ENCODE assay signal across 28 mouse cellular contexts in the genomic region with DNA sequence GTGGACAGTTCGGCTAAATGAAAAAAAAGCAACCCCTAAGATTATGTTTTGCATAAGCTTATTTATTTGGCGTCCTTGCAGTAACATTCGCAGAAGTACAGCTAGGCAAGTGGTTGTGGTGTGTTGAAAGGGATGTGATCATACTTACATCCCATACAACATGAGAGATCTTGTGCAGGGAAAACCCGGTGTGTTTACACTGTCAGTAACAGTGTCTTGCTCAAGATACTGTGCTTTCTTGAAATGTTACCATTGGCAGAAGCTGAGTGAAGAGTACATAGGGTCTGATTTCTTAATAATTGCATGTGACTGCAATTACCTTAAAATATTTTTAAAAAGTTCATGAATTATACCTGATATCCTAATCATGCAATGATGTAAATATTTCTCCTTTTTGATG.
"Had no signal": no experiment of that assay in that cellular context is flagged by ENCODE, and none has a peak within 500 bp of the region (broad histone marks: within the 10 kb centered on the region; RNA-seq: fewer than 3 reads in every experiment).

No protein-coding gene starts in this region.

- H3K27ac ChIP-seq: embryonic facial prominence, embryonic 10.5 days; embryonic facial prominence, embryonic 12.5 days; embryonic facial prominence, embryonic 13.5 days; embryonic facial prominence, embryonic 15.5 days; forebrain, embryonic 10.5 days; forebrain, embryonic 12.5 days; forebrain, embryonic 13.5 days; forebrain, embryonic 15.5 days; gastrocnemius, adult 2 months; heart, adult 2 months had no signal

- H3K27me3 ChIP-seq: embryonic facial prominence, embryonic 12.5 days; embryonic facial prominence, embryonic 13.5 days; embryonic facial prominence, embryonic 15.5 days; forebrain, embryonic 12.5 days; forebrain, embryonic 13.5 days; forebrain, embryonic 15.5 days had no signal

- DNase-seq: cerebellum, adult 18-20 months; cerebellum, adult 2 months; cerebellum, adult 8-10 months; cerebellum, adult 9-10 months; cerebellum, adult 9-11 months; cerebellum, postnatal 10 days; cerebellum, postnatal 14 days; cerebellum, postnatal 25 days; cerebellum, postnatal 36 days; embryo, embryonic 11 days; forebrain, postnatal 0 days; gastrocnemius, adult 2 months; gastrocnemius, postnatal 10 days; gastrocnemius, postnatal 14 days; gastrocnemius, postnatal 25 days; gastrocnemius, postnatal 36 days; heart, adult 11 months; heart, adult 18-20 months; heart, adult 2 months had no signal

- H3K4me3 ChIP-seq: embryonic facial prominence, embryonic 10.5 days; embryonic facial prominence, embryonic 12.5 days; embryonic facial prominence, embryonic 13.5 days; embryonic facial prominence, embryonic 15.5 days; erythroblast, embryonic 14.5 days; forebrain, embryonic 10.5 days; forebrain, embryonic 12.5 days; forebrain, embryonic 13.5 days; forebrain, embryonic 15.5 days; gastrocnemius, adult 2 months; heart, adult 2 months had no signal
